In genomic region chr11:69124498-69124847, GRCm38 (mm10) we compare ENCODE assay signal across 8 mouse cellular contexts. TPM values are rescaled to one million over a fixed set of nuclear protein-coding genes. Genes with fewer than 3 reads are reported as not detected.
DNase-seq lines count a peak whose midpoint lies in the region; ATAC-seq and TF ChIP-seq lines count a peak whose summit lies in the region.

No protein-coding gene starts in this region.

- H3K4me2 ChIP-seq in CH12.LX (ENCODE audit: insufficient read depth, low read depth, poor library complexity, severe bottlenecking) = no peak overlapping the region
- peak overlapping the region; percentile 97 for H3K4me2 ChIP-seq in embryonic facial prominence, embryonic 13.5 days
- H3K4me2 ChIP-seq in hindbrain, embryonic 11.5 days (replicated peaks; ENCODE audit: low read depth, low read length) = no peak overlapping the region

- TF ChIP-seq CTCF in CH12.LX (conservative IDR thresholded peaks at IDR 0.05 in 1 of 2, IDR thresholded peaks at IDR 0.05 in 1 of 2; ENCODE audit: low read depth in 2 of 2, low read length in 2 of 2) = no peak

- no peak for DNase-seq in CH12.LX (ENCODE audit: extremely low read depth)
- peak; percentile 69 for DNase-seq in adrenal gland, adult 2 months
- peak; percentile 83 for DNase-seq in hindbrain, embryonic 11.5 days (ENCODE audit: low spot score)
- DNase-seq in layer of hippocampus, adult 9-11 months = peak; percentile 37
- peak; percentile 84 for DNase-seq in lung, postnatal 36 days
- DNase-seq in spleen, adult 12 weeks (ENCODE audit: low spot score) = peak; percentile 44

- no peak for TF ChIP-seq RAD21 in CH12.LX (IDR thresholded peaks at IDR 0.05; ENCODE audit: low read depth, low read length)

- no peaks in the 10 kb centered on the region for H3K36me3 ChIP-seq in CH12.LX (replicated peaks in 1 of 2; ENCODE audit: control insufficient read depth in 1 of 2, insufficient read depth in 1 of 2, low read length in 1 of 2)
- H3K36me3 ChIP-seq in embryonic facial prominence, embryonic 13.5 days = no peaks in the 10 kb centered on the region
- no peaks in the 10 kb centered on the region for H3K36me3 ChIP-seq in hindbrain, embryonic 11.5 days (ENCODE audit: control insufficient read depth, insufficient read depth, low read length)

- 0 out of 2 replicates have a peak, but pooled peaks have one; percentile 28 for ATAC-seq in embryonic facial prominence, embryonic 13.5 days (ENCODE audit: insufficient number of reproducible peaks, insufficient read depth, low FRiP score, low TSS enrichment, low read depth)
- ATAC-seq in hindbrain, embryonic 11.5 days (ENCODE audit: low FRiP score) = peak; percentile 66
- ATAC-seq in granulocyte monocyte progenitor cell, adult 5-6 weeks (replicated peaks; ENCODE audit: poor library complexity, severe bottlenecking) = no peak

- peaks cover 3 to 39% of the 10 kb centered on the region in 2 experiments for H3K4me1 ChIP-seq in CH12.LX (ENCODE audit: control insufficient read depth in 1 of 2, insufficient read depth in 2 of 2)
- H3K4me1 ChIP-seq in embryonic facial prominence, embryonic 13.5 days = peaks cover 32% of the 10 kb centered on the region
- peaks cover 19% of the 10 kb centered on the region for H3K4me1 ChIP-seq in hindbrain, embryonic 11.5 days (replicated peaks; ENCODE audit: control insufficient read depth, insufficient read depth, low read length)

- in situ Hi-C loops in CH12.LX (cut with MboI; ENCODE audit: low pct_ligation_motif_present, low pct_unique_long_range_greater_than_20kb, low sequenced_read_pairs) = no loop called here

- no peak for TF ChIP-seq POLR2A in CH12.LX (IDR thresholded peaks at IDR 0.05; ENCODE audit: low read depth, low read length)

- WGBS in embryonic facial prominence, embryonic 13.5 days = under 1% methylated on average over 3 of the region's 3 CpGs
- 0% methylated on average over 3 of the region's 3 CpGs for WGBS in hindbrain, embryonic 11.5 days

- H3K9me3 ChIP-seq in CH12.LX (replicated peaks; ENCODE audit: low read length) = no peaks in the 10 kb centered on the region
- H3K9me3 ChIP-seq in embryonic facial prominence, embryonic 13.5 days = no peaks in the 10 kb centered on the region
- no peaks in the 10 kb centered on the region for H3K9me3 ChIP-seq in hindbrain, embryonic 11.5 days (ENCODE audit: control insufficient read depth, low read length)

- H3K27ac ChIP-seq in CH12.LX (ENCODE audit: insufficient read depth, low read depth) = no peak overlapping the region
- no peak overlapping the region for H3K27ac ChIP-seq in embryonic facial prominence, embryonic 13.5 days
- H3K27ac ChIP-seq in hindbrain, embryonic 11.5 days (ENCODE audit: low read depth, low read length) = no peak overlapping the region

- H3K27me3 ChIP-seq in CH12.LX (replicated peaks) = peaks cover 68% of the 10 kb centered on the region
- peaks cover 20% of the 10 kb centered on the region for H3K27me3 ChIP-seq in embryonic facial prominence, embryonic 13.5 days
- H3K27me3 ChIP-seq in hindbrain, embryonic 11.5 days (ENCODE audit: control insufficient read depth, insufficient read depth, low read length) = peaks cover 20% of the 10 kb centered on the region

- H3K79me2 ChIP-seq in CH12.LX (replicated peaks; ENCODE audit: control insufficient read depth, extremely low read depth, insufficient read depth, poor library complexity, severe bottlenecking) = no peaks in the 10 kb centered on the region

- no peak overlapping the region for H3K9ac ChIP-seq in CH12.LX (ENCODE audit: insufficient read depth, low read depth)
- no peak overlapping the region for H3K9ac ChIP-seq in embryonic facial prominence, embryonic 13.5 days
- H3K9ac ChIP-seq in hindbrain, embryonic 11.5 days (ENCODE audit: low read depth, low read length) = no peak overlapping the region

- H3K4me3 ChIP-seq in CH12.LX (replicated peaks in 1 of 3; ENCODE audit: low read depth in 2 of 3, low read length in 2 of 3, poor library complexity in 1 of 3) = peak overlapping the region in 2 of 3 experiments; percentile 69 to 97
- peak overlapping the region; percentile 85 for H3K4me3 ChIP-seq in embryonic facial prominence, embryonic 13.5 days
- H3K4me3 ChIP-seq in hindbrain, embryonic 11.5 days (ENCODE audit: low read depth, low read length) = peak overlapping the region; percentile 78; the same call in 1 of the 2 replicates

- dilution Hi-C loops in CH12.LX (cut with MboI; ENCODE audit: extremely low pct_ligation_motif_present, extremely low pct_unique_long_range_greater_than_20kb, low sequenced_read_pairs) = no loop called here

- TF ChIP-seq EP300 in CH12.LX (IDR thresholded peaks at IDR 0.05; ENCODE audit: low read length) = no peak

TF ChIP-seq in CH12.LX, 34 proteins besides CTCF, POLR2A, EP300 and RAD21:
- TF ChIP-seq TBP (conservative IDR thresholded peaks at IDR 0.05; ENCODE audit: low read depth, low read length) = peak; percentile 99
- no peak for TF ChIP-seq TCF12 (IDR thresholded peaks at IDR 0.05; ENCODE audit: low read depth, low read length)
- TF ChIP-seq MAFK (IDR thresholded peaks at IDR 0.05; ENCODE audit: insufficient replicate concordance, low read length) = peak; percentile 74; the same call in 1 of the 2 replicates
- no peak for TF ChIP-seq CHD2 (IDR thresholded peaks at IDR 0.05; ENCODE audit: low read length)
- TF ChIP-seq ELF1 (IDR thresholded peaks at IDR 0.05; ENCODE audit: low read depth, low read length) = peak; percentile 88

RNA-seq across cellular contexts. Expression of gene Aloxe3, which starts 1.2 kb away (rescaled TPM):
- total RNA-seq in CH12.LX (2012; rRNA removed) = 0.13 TPM in 1 of 2 replicates, not detected in the other
- not detected in 2 replicates for total RNA-seq in CH12.LX (2014; rRNA removed)
- 0.19 and 0.23 TPM in 2 replicates for polyA plus RNA-seq in CH12.LX (2012; ENCODE audit: insufficient read length, low read depth)
- total RNA-seq in adrenal gland, adult 2 months (2021) = 1 to 10 TPM in 1 of 2 experiments, under 1 TPM in 1; 0.79 to 1.0 TPM
- polyA plus RNA-seq in adrenal gland, adult 2 months (2012; rRNA removed) = 1.4 and 2.5 TPM in 2 replicates
- 1.1 TPM in 2 replicates for polyA plus RNA-seq in embryonic facial prominence, embryonic 13.5 days (2015; fragmentation: Nextera tagmentation; extraction: Ambion mirVana)
- 0.06 and 0.40 TPM in 2 replicates for polyA plus RNA-seq in hindbrain, embryonic 11.5 days (2014; fragmentation: Nextera tagmentation; extraction: Ambion mirVana)
- not detected in 2 replicates for total RNA-seq in granulocyte monocyte progenitor cell, adult 5-6 weeks (2014; fragmentation: Nextera tagmentation)
- not detected in 2 replicates for total RNA-seq in granulocyte monocyte progenitor cell, adult 5-6 weeks (2017)

RNA-seq across cellular contexts. Expression of gene 9130213A22Rik, which starts 2.1 kb away (rescaled TPM):
- not detected in 2 replicates for total RNA-seq in CH12.LX (2012; rRNA removed)
- not detected in 2 replicates for total RNA-seq in CH12.LX (2014; rRNA removed)
- polyA plus RNA-seq in CH12.LX (2012; ENCODE audit: insufficient read length, low read depth) = not detected in 2 replicates
- under 1 TPM; 0.59 to 0.78 TPM for total RNA-seq in adrenal gland, adult 2 months (2021)
- polyA plus RNA-seq in adrenal gland, adult 2 months (2012; rRNA removed) = 2.3 and 3.0 TPM in 2 replicates
- polyA plus RNA-seq in embryonic facial prominence, embryonic 13.5 days (2015; fragmentation: Nextera tagmentation; extraction: Ambion mirVana) = 0.13 and 0.17 TPM in 2 replicates
- 0.21 TPM in 1 of 2 replicates, not detected in the other for polyA plus RNA-seq in hindbrain, embryonic 11.5 days (2014; fragmentation: Nextera tagmentation; extraction: Ambion mirVana)
- 0.17 TPM in 1 of 2 replicates, not detected in the other for total RNA-seq in granulocyte monocyte progenitor cell, adult 5-6 weeks (2014; fragmentation: Nextera tagmentation)
- not detected in 2 replicates for total RNA-seq in granulocyte monocyte progenitor cell, adult 5-6 weeks (2017)

RNA-seq across cellular contexts. Expression of gene Hes7, which starts 4.3 kb away (rescaled TPM):
- total RNA-seq in CH12.LX (2012; rRNA removed) (0.04 TPM in 1 of 2 replicates, not detected in the other), CH12.LX (2014; rRNA removed) (not detected in 2 replicates)
- not detected in 2 replicates for polyA plus RNA-seq in CH12.LX (2012; ENCODE audit: insufficient read length, low read depth)
- total RNA-seq in adrenal gland, adult 2 months (2021) = not detected
- polyA plus RNA-seq in adrenal gland, adult 2 months (2012; rRNA removed) = 1.3 and 1.6 TPM in 2 replicates
- 0.44 and 0.47 TPM in 2 replicates for polyA plus RNA-seq in embryonic facial prominence, embryonic 13.5 days (2015; fragmentation: Nextera tagmentation; extraction: Ambion mirVana)
- polyA plus RNA-seq in hindbrain, embryonic 11.5 days (2014; fragmentation: Nextera tagmentation; extraction: Ambion mirVana) = 0.19 and 0.29 TPM in 2 replicates
- not detected in 2 replicates for total RNA-seq in granulocyte monocyte progenitor cell, adult 5-6 weeks (2014; fragmentation: Nextera tagmentation)
- total RNA-seq in granulocyte monocyte progenitor cell, adult 5-6 weeks (2017) = not detected in 2 replicates

RNA-seq across cellular contexts. Expression of gene Per1, which starts 29.5 kb away (rescaled TPM):
- total RNA-seq in CH12.LX (2012; rRNA removed) (11.5 and 11.8 TPM in 2 replicates), CH12.LX (2014; rRNA removed) (2.8 and 3.2 TPM in 2 replicates)
- 37.9 and 38.3 TPM in 2 replicates for polyA plus RNA-seq in CH12.LX (2012; ENCODE audit: insufficient read length, low read depth)
- total RNA-seq in adrenal gland, adult 2 months (2021) = 10 to 100 TPM; 55.0 to 75.9 TPM
- 41.3 and 76.1 TPM in 2 replicates for polyA plus RNA-seq in adrenal gland, adult 2 months (2012; rRNA removed)
- 11.1 and 11.5 TPM in 2 replicates for polyA plus RNA-seq in embryonic facial prominence, embryonic 13.5 days (2015; fragmentation: Nextera tagmentation; extraction: Ambion mirVana)
- 5.6 and 7.4 TPM in 2 replicates for polyA plus RNA-seq in hindbrain, embryonic 11.5 days (2014; fragmentation: Nextera tagmentation; extraction: Ambion mirVana)
- total RNA-seq in granulocyte monocyte progenitor cell, adult 5-6 weeks (2014; fragmentation: Nextera tagmentation) = 10.3 and 11.7 TPM in 2 replicates
- total RNA-seq in granulocyte monocyte progenitor cell, adult 5-6 weeks (2017) = 9.4 and 9.8 TPM in 2 replicates

RNA-seq across cellular contexts. Expression of gene Alox12b, which starts 32.3 kb away (rescaled TPM):
- total RNA-seq in CH12.LX (2012; rRNA removed) = not detected in 2 replicates
- not detected in 2 replicates for total RNA-seq in CH12.LX (2014; rRNA removed)
- not detected in 2 replicates for polyA plus RNA-seq in CH12.LX (2012; ENCODE audit: insufficient read length, low read depth)
- not detected for total RNA-seq in adrenal gland, adult 2 months (2021)
- polyA plus RNA-seq in adrenal gland, adult 2 months (2012; rRNA removed) = not detected in 2 replicates
- 0.21 TPM in 1 of 2 replicates, not detected in the other for polyA plus RNA-seq in embryonic facial prominence, embryonic 13.5 days (2015; fragmentation: Nextera tagmentation; extraction: Ambion mirVana)
- polyA plus RNA-seq in hindbrain, embryonic 11.5 days (2014; fragmentation: Nextera tagmentation; extraction: Ambion mirVana) = 0.06 and 0.20 TPM in 2 replicates
- not detected in 2 replicates for total RNA-seq in granulocyte monocyte progenitor cell, adult 5-6 weeks (2014; fragmentation: Nextera tagmentation)
- not detected in 2 replicates for total RNA-seq in granulocyte monocyte progenitor cell, adult 5-6 weeks (2017)
